Mouse (Mus musculus) megakaryocyte, embryonic 14.5 days (primary cell): ENCODE measurements at regions not wholly inside any gene's neighbourhood (a gene's known extent, or its start where the extent isn't known, plus 50 kb on each side); places are given as distances from the start of the nearest gene placed in this dataset.

Experiments
- H3K27me3 ChIP-seq: replicated peaks from 2 replicates; pipeline ENCODE3; 2012; ENCODE audit warnings: inconsistent platforms
- H3K36me3 ChIP-seq: replicated peaks from 2 replicates; pipeline ENCODE3; 2012; ENCODE audit warnings: low read length, inconsistent platforms, mixed read lengths
- H3K4me1 ChIP-seq: 2 replicates; pipeline ENCODE4 v1.6.1; 2012; ENCODE audit warnings: inconsistent platforms
- H3K4me3 ChIP-seq: replicated peaks from 2 replicates; pipeline ENCODE3; 2012; ENCODE audit warnings: moderate library complexity, mild to moderate bottlenecking, inconsistent platforms
- H3K9me3 ChIP-seq: 2 replicates; pipeline ENCODE4 v1.6.1; 2012; ENCODE audit warnings: inconsistent platforms
- FLI1 ChIP-seq: IDR thresholded peaks from 2 replicates; pipeline ENCODE4 v1.6.1; 2012; ENCODE audit warnings: low read length, inconsistent platforms, mixed read lengths
- GATA1 ChIP-seq: IDR thresholded peaks from 3 replicates; pipeline ENCODE4 v1.6.1; 2012; ENCODE audit warnings: mixed read lengths, low read length, inconsistent platforms, borderline replicate concordance

DNA sequence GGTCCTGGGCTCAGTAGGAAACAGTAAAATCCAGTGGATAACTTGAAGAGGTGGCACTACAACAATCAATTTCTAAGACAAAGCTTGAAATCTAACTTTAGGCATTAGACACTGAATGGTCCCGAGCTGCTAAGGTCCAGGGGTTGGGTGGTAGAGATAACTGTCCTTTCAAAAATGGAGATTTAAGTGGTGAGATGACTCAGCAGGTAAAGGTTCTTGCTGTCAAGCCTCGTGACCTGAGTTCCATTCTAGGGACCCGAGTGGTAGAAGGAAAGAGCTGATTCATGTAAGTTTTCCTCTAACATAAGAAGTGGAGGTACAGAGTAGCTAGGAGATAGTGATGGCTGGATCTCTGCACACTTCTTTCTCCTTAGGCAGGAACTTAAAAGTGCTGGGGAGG lies 180.3 kb upstream of the Cxcr4 start:
- Histone ChIP-seq H3K4me1 (no peaks in the 10 kb centered on the region), H3K4me3 (no peak overlapping the region), H3K36me3 (no peaks in the 10 kb centered on the region), H3K27me3 (peaks cover 5% of the 10 kb centered on the region), H3K9me3 (no peaks in the 10 kb centered on the region)
- no peak for TF ChIP-seq FLI1
- TF ChIP-seq GATA1, result no peak

GRCm38 (mm10) chr1:128770786-128771185 lies 178.7 kb upstream of the Cxcr4 start:
- Histone ChIP-seq H3K4me1 (no peaks in the 10 kb centered on the region), H3K27me3 (peaks cover 7% of the 10 kb centered on the region), H3K9me3 (no peaks in the 10 kb centered on the region), H3K36me3 (no peaks in the 10 kb centered on the region), H3K4me3 (no peak overlapping the region)
- TF ChIP-seq FLI1, result no peak
- TF ChIP-seq GATA1, result no peak

DNA sequence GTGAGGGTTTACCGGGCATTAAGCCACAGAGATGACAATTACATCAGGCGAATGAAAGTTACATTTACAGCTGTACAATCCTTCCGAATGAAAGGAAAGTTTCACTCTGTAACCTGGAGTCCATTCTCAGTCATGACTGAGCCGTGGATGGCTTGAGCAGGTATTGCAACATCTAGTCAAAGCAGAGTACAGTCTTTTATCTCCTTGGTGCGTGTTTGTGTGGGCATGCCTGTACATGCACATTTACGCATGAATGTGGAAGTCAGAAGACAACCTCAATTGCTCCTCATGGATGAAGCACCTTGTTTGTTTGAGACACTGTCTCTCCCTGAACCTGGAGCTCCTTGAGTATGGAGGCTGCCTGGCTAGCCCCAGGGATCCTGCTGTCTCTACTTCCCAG lies 175.9 kb upstream of the Cxcr4 start:
- no peak overlapping the region for H3K4me3 ChIP-seq
- TF ChIP-seq FLI1 (no peak), GATA1 (no peak)
- H3K36me3 ChIP-seq, result no peaks in the 10 kb centered on the region
- H3K27me3 ChIP-seq, result peaks cover 14% of the 10 kb centered on the region
- H3K9me3 ChIP-seq, result no peaks in the 10 kb centered on the region
- H3K4me1 ChIP-seq, result no peaks in the 10 kb centered on the region

DNA sequence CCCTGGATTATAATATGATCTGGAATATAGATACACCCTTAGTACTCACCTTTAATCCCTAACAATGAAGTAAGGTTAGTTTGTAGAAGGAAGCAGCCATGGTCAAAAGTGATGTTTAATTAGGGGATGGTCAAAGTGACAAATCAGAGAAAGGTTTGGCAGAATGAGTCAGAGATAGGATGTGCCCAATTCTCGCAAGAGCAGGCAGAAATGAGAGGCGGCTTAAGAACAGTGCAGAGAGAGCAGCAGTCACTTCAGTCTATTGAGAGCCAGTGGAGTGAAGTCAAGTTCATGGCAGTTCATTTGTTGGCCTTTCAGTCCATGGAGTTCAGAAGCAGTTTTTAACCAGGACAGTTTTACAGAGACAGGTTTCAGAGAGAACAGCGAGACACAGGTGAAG lies 175.3 kb upstream of the Cxcr4 start:
- TF ChIP-seq GATA1 (no peak), FLI1 (no peak)
- Histone ChIP-seq H3K27me3 (peaks cover 14% of the 10 kb centered on the region), H3K36me3 (no peaks in the 10 kb centered on the region), H3K9me3 (no peaks in the 10 kb centered on the region), H3K4me3 (no peak overlapping the region), H3K4me1 (no peaks in the 10 kb centered on the region)

- Histone ChIP-seq H3K27me3 (peaks cover 14% of the 10 kb centered on the region), H3K36me3 (no peaks in the 10 kb centered on the region), H3K4me1 (no peaks in the 10 kb centered on the region), H3K4me3 (no peak overlapping the region), H3K9me3 (no peaks in the 10 kb centered on the region)
- no peak for TF ChIP-seq FLI1
- TF ChIP-seq GATA1, result no peak
Observed at GRCm38 (mm10) chr1:128766894-128767268, 174.8 kb upstream of the Cxcr4 start.

DNA sequence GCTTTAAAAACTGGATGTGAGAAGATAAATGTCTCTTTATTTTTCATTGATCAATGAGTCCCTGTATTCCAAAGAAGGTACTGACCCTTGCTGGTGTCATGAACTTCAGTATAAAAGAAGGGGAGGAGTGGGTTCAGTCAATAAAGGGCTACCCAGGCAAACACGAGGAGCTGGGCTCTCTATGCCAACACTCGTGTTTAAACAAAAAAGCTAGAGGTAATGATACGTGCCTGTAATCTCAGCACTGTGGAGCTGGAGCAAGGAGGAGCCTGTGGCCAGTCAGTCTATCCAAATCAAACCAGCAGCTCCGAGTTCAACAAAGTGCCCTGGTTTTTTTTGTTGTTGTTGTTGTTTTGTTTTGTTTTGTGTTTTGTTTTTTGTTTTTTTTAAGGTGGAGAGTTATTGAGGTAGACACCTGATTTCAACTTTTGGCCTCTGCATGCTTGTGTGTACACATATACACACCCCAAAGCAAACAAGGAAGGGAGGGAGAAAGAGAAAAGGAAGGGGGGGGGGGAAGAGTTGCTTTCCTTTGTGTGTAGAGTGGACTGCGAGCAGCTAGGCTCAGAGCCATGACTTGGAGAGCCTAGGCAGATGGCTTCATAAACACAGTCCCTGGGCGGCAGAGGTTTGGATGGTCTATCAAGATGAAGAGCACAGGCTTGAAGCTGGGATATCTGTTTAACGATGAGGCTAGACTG lies 174.2 kb upstream of the Cxcr4 start:
- Histone ChIP-seq H3K4me1 (no peaks in the 10 kb centered on the region), H3K4me3 (no peak overlapping the region), H3K36me3 (no peaks in the 10 kb centered on the region), H3K9me3 (no peaks in the 10 kb centered on the region), H3K27me3 (peaks cover 14% of the 10 kb centered on the region)
- TF ChIP-seq GATA1 (no peak), FLI1 (no peak)

DNA sequence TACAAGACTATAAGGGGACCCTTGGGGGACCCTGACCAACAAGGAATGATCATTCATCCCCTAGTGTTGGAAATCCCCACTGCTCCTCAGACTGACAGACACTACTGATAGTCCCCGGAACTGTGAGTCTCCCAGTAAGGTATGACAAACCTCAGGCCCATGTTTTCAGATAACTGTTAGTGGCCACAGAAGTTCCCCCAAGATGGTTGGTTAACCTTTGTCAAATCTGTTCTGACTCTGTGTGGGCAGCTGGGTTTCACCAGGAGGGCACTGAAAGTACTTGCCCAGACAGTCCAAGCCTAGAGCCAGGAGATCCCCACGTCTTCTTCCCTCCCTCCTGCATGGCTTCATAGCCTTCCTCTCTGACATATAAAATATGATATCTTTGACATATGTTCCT lies 173.5 kb upstream of the Cxcr4 start:
- Histone ChIP-seq H3K27me3 (peaks cover 14% of the 10 kb centered on the region), H3K4me1 (no peaks in the 10 kb centered on the region), H3K4me3 (no peak overlapping the region), H3K36me3 (no peaks in the 10 kb centered on the region), H3K9me3 (no peaks in the 10 kb centered on the region)
- TF ChIP-seq FLI1 (no peak), GATA1 (no peak)

DNA sequence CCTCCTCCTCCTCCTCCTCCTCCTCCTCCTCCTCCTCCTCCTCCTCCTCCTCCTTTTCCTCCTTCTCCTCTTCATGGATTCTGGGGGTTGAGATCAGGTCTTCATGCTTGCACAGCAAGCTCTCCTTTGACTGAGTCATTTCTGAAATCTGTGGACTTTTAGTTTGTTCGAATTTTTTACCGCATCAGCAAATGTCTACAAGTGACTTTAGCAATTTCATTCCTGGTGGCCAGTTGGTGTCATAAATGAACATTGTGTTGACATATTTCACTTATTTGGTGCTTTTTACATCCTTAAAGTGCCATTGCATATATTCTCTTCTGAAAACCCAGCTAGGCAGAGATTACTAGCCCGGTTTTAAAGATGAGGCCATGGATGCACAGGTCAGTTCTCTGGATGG lies 173.0 kb upstream of the Cxcr4 start:
- no peaks in the 10 kb centered on the region for H3K9me3 ChIP-seq
- H3K4me3 ChIP-seq, result no peak overlapping the region
- H3K36me3 ChIP-seq, result no peaks in the 10 kb centered on the region
- peaks cover 14% of the 10 kb centered on the region for H3K27me3 ChIP-seq
- no peaks in the 10 kb centered on the region for H3K4me1 ChIP-seq
- TF ChIP-seq FLI1 (no peak), GATA1 (no peak)

GRCm38 (mm10) chr1:128762854-128763253 lies 170.8 kb upstream of the Cxcr4 start:
- H3K4me3 ChIP-seq, result no peak overlapping the region
- H3K36me3 ChIP-seq, result no peaks in the 10 kb centered on the region
- no peaks in the 10 kb centered on the region for H3K4me1 ChIP-seq
- H3K9me3 ChIP-seq, result no peaks in the 10 kb centered on the region
- peaks cover 9% of the 10 kb centered on the region for H3K27me3 ChIP-seq
- TF ChIP-seq GATA1 (no peak), FLI1 (no peak)

- TF ChIP-seq GATA1 (no peak), FLI1 (no peak)
- Histone ChIP-seq H3K36me3 (no peaks in the 10 kb centered on the region), H3K4me1 (no peaks in the 10 kb centered on the region), H3K9me3 (no peaks in the 10 kb centered on the region), H3K27me3 (peaks cover 9% of the 10 kb centered on the region), H3K4me3 (no peak overlapping the region)
Observed at GRCm38 (mm10) chr1:128762076-128762475, 170.0 kb upstream of the Cxcr4 start.

DNA sequence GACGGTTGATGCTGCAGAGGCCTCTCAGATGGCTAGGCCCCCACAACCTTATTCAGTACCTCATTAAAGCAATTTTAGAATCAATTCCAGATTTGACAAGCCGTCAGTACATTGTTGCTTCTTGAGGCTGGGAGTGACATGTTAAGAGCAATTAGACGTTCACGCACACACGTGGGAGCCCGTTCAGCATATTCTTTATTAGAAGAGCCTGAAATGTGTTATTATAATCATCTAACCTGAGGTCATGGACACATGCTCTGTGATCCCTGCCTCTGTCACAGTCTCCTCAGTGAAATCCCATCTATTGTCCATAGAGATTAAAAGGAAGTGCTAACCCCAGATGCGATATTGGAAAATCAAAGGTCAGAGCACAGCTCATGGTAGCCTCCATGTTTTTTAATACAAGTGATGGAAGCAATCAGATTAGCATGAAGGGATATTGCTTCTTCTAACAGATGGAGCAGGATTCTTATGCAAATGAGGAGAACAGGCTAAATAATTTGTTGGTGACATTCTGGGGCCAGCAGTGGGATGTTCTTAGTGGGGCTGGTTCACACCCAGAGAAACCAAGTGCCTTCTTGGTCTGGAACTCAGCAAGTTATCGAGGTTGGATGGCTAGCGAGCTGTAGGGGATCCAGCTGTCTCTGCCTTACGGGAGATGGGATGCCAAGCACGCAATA lies 166.8 kb upstream of the Cxcr4 start:
- Histone ChIP-seq H3K4me3 (no peak overlapping the region), H3K4me1 (no peaks in the 10 kb centered on the region), H3K27me3 (peaks cover 3% of the 10 kb centered on the region), H3K9me3 (no peaks in the 10 kb centered on the region), H3K36me3 (no peaks in the 10 kb centered on the region)
- no peak for TF ChIP-seq FLI1
- TF ChIP-seq GATA1, result no peak
